Comparison of ENCODE assay signal across 8 mouse cellular contexts in the genomic region with DNA sequence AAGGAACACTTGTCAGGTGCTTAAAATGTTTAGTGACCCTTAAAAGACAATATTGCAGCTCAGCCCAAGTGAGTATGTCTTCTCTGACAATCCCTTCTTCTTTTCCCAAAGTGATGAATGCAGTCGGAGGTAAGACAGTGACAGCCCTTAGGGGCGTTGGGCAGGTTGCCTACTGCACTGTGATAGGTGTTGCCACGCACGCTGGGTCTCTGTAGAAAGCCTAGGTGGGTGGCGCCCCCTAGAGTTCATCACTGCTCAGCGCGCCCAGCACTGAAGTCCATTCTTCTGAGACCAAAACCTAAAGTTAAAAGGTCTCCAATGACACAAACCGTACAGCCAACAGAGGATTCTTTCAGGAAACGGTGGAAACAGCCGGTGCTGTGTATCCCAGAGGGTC. TPM values are rescaled to one million over a fixed set of nuclear protein-coding genes. Genes with fewer than 3 reads are reported as not detected.
DNase-seq lines count a peak whose midpoint lies in the region; ATAC-seq lines count a peak whose summit lies in the region.

No protein-coding gene starts in this region.

- no peak for ATAC-seq in heart, embryonic 14.5 days (ENCODE audit: insufficient number of reproducible peaks, insufficient read depth, low FRiP score, low read depth)
- peak; percentile 59; the same call in 1 of the 2 replicates for ATAC-seq in neural tube, embryonic 13.5 days (ENCODE audit: low read depth)

- H3K9ac ChIP-seq in heart, embryonic 14.5 days (ENCODE audit: low read length): no peak overlapping the region
- no peak overlapping the region for H3K9ac ChIP-seq in neural tube, embryonic 13.5 days

- no peaks in the 10 kb centered on the region for H3K36me3 ChIP-seq in heart, embryonic 14.5 days (ENCODE audit: control insufficient read depth, insufficient read depth, low read length)
- no peaks in the 10 kb centered on the region for H3K36me3 ChIP-seq in neural tube, embryonic 13.5 days

- H3K4me3 ChIP-seq in heart, embryonic 14.5 days (ENCODE audit: control insufficient read depth in 1 of 2, insufficient read depth in 1 of 2, low read depth in 1 of 2, low read length in 2 of 2): no peak overlapping the region
- H3K4me3 ChIP-seq in neural tube, embryonic 13.5 days: no peak overlapping the region

- peak overlapping the region; percentile 44 for H3K4me2 ChIP-seq in heart, embryonic 14.5 days (ENCODE audit: low read length)
- H3K4me2 ChIP-seq in neural tube, embryonic 13.5 days: peak overlapping the region; percentile 39

- 16% methylated on average over 10 of the region's 10 CpGs for WGBS in heart, embryonic 14.5 days
- 17% methylated on average over 10 of the region's 10 CpGs for WGBS in neural tube, embryonic 13.5 days

- no peak overlapping the region for H3K27ac ChIP-seq in heart, embryonic 14.5 days (replicated peaks in 1 of 2; ENCODE audit: control insufficient read depth in 1 of 2, insufficient read depth in 1 of 2, low read depth in 2 of 2, low read length in 2 of 2)
- no peak overlapping the region for H3K27ac ChIP-seq in neural tube, embryonic 13.5 days (replicated peaks)

- no peaks in the 10 kb centered on the region for H3K9me3 ChIP-seq in heart, embryonic 14.5 days (ENCODE audit: control insufficient read depth, low read length)
- peaks cover 5% of the 10 kb centered on the region; the same call in 1 of the 2 replicates for H3K9me3 ChIP-seq in neural tube, embryonic 13.5 days

- H3K4me1 ChIP-seq in heart, embryonic 14.5 days (ENCODE audit: control insufficient read depth in 2 of 2, insufficient read depth in 2 of 2, low read length in 2 of 2): peaks cover 0 to 6% of the 10 kb centered on the region in 2 experiments; a peak in 1 of 4 replicates
- H3K4me1 ChIP-seq in neural tube, embryonic 13.5 days (replicated peaks): no peaks in the 10 kb centered on the region; the same call in 1 of the 2 replicates

- no peaks in the 10 kb centered on the region for H3K27me3 ChIP-seq in heart, embryonic 14.5 days (ENCODE audit: control insufficient read depth, insufficient read depth, low read length)
- H3K27me3 ChIP-seq in neural tube, embryonic 13.5 days: no peaks in the 10 kb centered on the region

- peak; percentile 62 for DNase-seq in gastrocnemius, postnatal 10 days
- DNase-seq in gastrocnemius, adult 18-20 months (ENCODE audit: low spot score): no peak
- DNase-seq in WW6 (ENCODE audit: low read depth, low spot score): peak; percentile 31
- DNase-seq in embryo, embryonic 9.5 days (ENCODE audit: extremely low spot score): peak; percentile 47
- peak; percentile 59 to 62 for DNase-seq in left cerebral cortex, adult 18-20 months (ENCODE audit: low spot score in 2 of 2)
- DNase-seq in thymus, postnatal 25 days: peak; percentile 47

RNA-seq across cellular contexts. Expression of a gene that starts 46.4 kb away (rescaled TPM):
- total RNA-seq in gastrocnemius, postnatal 10 days (2021): 10 to 100 TPM; 49.3 to 53.5 TPM
- 10 to 100 TPM; 89.2 to 94.8 TPM for total RNA-seq in gastrocnemius, adult 18-20 months (2021)
- 26.3 and 32.6 TPM in 2 replicates for polyA plus RNA-seq in heart, embryonic 14.5 days (2014; fragmentation: Nextera tagmentation; extraction: Ambion mirVana)
- 100 to 1,000 TPM; 141 to 142 TPM for total RNA-seq in left cerebral cortex, adult 18-20 months (2021)
- polyA plus RNA-seq in neural tube, embryonic 13.5 days (2015; fragmentation: Nextera tagmentation; extraction: Ambion mirVana): 91.4 and 99.7 TPM in 2 replicates

RNA-seq across cellular contexts. Expression of a gene that starts 50.4 kb away (rescaled TPM):
- 10 to 100 TPM in 1 of 2 experiments, 1 to 10 TPM in 1; 6.1 to 11.1 TPM for total RNA-seq in gastrocnemius, postnatal 10 days (2021)
- 1 to 10 TPM; 5.0 to 5.4 TPM for total RNA-seq in gastrocnemius, adult 18-20 months (2021)
- polyA plus RNA-seq in heart, embryonic 14.5 days (2014; fragmentation: Nextera tagmentation; extraction: Ambion mirVana): 8.9 and 10.3 TPM in 2 replicates
- total RNA-seq in left cerebral cortex, adult 18-20 months (2021): 10 to 100 TPM; 53.8 to 54.3 TPM
- polyA plus RNA-seq in neural tube, embryonic 13.5 days (2015; fragmentation: Nextera tagmentation; extraction: Ambion mirVana): 46.7 and 52.5 TPM in 2 replicates

Comparison
In these comparisons a context has a peak if more than half of its experiments do, and no peak if none do; other contexts are left out.
1. RNA of a gene that starts 50.4 kb away (total RNA-seq): 53.8 to 54.3 TPM in left cerebral cortex, adult 18-20 months; 6.1 to 11.1 TPM in gastrocnemius, postnatal 10 days and 5.0 to 5.4 TPM in gastrocnemius, adult 18-20 months; every median in the first group is over 4 times any median in the second.